ENCODE assay signal across 10 mouse cellular contexts in genomic region chr17:24841133-24841532, GRCm38 (mm10). TPM values are rescaled to one million over a fixed set of nuclear protein-coding genes. Genes with fewer than 3 reads are reported as not detected.
DNase-seq lines count a peak whose midpoint lies in the region; ATAC-seq and TF ChIP-seq lines count a peak whose summit lies in the region.
"Had no signal": no experiment of that assay in that cellular context is flagged by ENCODE, and none has a peak within 500 bp of the region (broad histone marks: within the 10 kb centered on the region; RNA-seq: fewer than 3 reads in every experiment).

No protein-coding gene starts in this region.

- TF ChIP-seq EP300 in ES-Bruce4 (IDR thresholded peaks at IDR 0.05; ENCODE audit: insufficient read depth, low read depth, low read length), result no peak

- H3K4me3 ChIP-seq in ES-Bruce4 (ENCODE audit: low read depth, low read length), result no peak overlapping the region
- no peak overlapping the region for H3K4me3 ChIP-seq in intestine, embryonic 15.5 days (replicated peaks)
- H3K4me3 ChIP-seq in limb, embryonic 10.5 days, result no peak overlapping the region
- no peak overlapping the region for H3K4me3 ChIP-seq in midbrain, embryonic 15.5 days

- H3K27me3 ChIP-seq in ES-Bruce4 (ENCODE audit: control insufficient read depth, insufficient read depth, low read length, poor library complexity, severe bottlenecking), result no peaks in the 10 kb centered on the region
- H3K27me3 ChIP-seq in intestine, embryonic 15.5 days (replicated peaks), result 0 out of 2 replicates have a peak, but pooled peaks cover 3% of the 10 kb centered on the region
- peaks cover 12% of the 10 kb centered on the region; the same call in 1 of the 2 replicates for H3K27me3 ChIP-seq in limb, embryonic 10.5 days (ENCODE audit: low read depth, poor library complexity, severe bottlenecking)
- H3K27me3 ChIP-seq in midbrain, embryonic 15.5 days (replicated peaks), result peaks cover 21% of the 10 kb centered on the region

- H3K9ac ChIP-seq in ES-Bruce4 (ENCODE audit: low read depth, poor library complexity, severe bottlenecking), result no peak overlapping the region
- H3K9ac ChIP-seq in intestine, embryonic 15.5 days, result no peak overlapping the region
- H3K9ac ChIP-seq in midbrain, embryonic 15.5 days, result no peak overlapping the region

- H3K36me3 ChIP-seq in ES-Bruce4 (ENCODE audit: control insufficient read depth, insufficient read depth, low read length, poor library complexity, severe bottlenecking), result no peaks in the 10 kb centered on the region
- no peaks in the 10 kb centered on the region for H3K36me3 ChIP-seq in intestine, embryonic 15.5 days
- no peaks in the 10 kb centered on the region for H3K36me3 ChIP-seq in limb, embryonic 10.5 days
- H3K36me3 ChIP-seq in midbrain, embryonic 15.5 days (replicated peaks), result no peaks in the 10 kb centered on the region

- H3K9me3 ChIP-seq in ES-Bruce4 (replicated peaks; ENCODE audit: control insufficient read depth, insufficient read depth, low read length, poor library complexity, severe bottlenecking), result no peaks in the 10 kb centered on the region
- no peaks in the 10 kb centered on the region for H3K9me3 ChIP-seq in intestine, embryonic 15.5 days
- no peaks in the 10 kb centered on the region for H3K9me3 ChIP-seq in limb, embryonic 10.5 days (replicated peaks)
- no peaks in the 10 kb centered on the region for H3K9me3 ChIP-seq in midbrain, embryonic 15.5 days

- no peak overlapping the region for H3K27ac ChIP-seq in ES-Bruce4 (ENCODE audit: insufficient read depth, low read length)
- no peak overlapping the region for H3K27ac ChIP-seq in intestine, embryonic 15.5 days
- no peak overlapping the region for H3K27ac ChIP-seq in limb, embryonic 10.5 days
- H3K27ac ChIP-seq in midbrain, embryonic 15.5 days, result no peak overlapping the region

- H3K4me1 ChIP-seq in ES-Bruce4 (ENCODE audit: control insufficient read depth, insufficient read depth, low read length), result no peaks in the 10 kb centered on the region
- no peaks in the 10 kb centered on the region; the same call in 1 of the 2 replicates for H3K4me1 ChIP-seq in intestine, embryonic 15.5 days (replicated peaks)
- H3K4me1 ChIP-seq in limb, embryonic 10.5 days, result peaks cover 4% of the 10 kb centered on the region; the same call in 1 of the 2 replicates
- H3K4me1 ChIP-seq in midbrain, embryonic 15.5 days, result no peaks in the 10 kb centered on the region

- no peak for TF ChIP-seq POLR2A in ES-Bruce4 (IDR thresholded peaks at IDR 0.05; ENCODE audit: insufficient read depth, low read length)

- H3K4me2 ChIP-seq in intestine, embryonic 15.5 days (replicated peaks), result no peak overlapping the region
- no peak overlapping the region for H3K4me2 ChIP-seq in midbrain, embryonic 15.5 days

- 0 out of 2 replicates have a peak, but pooled peaks have one; percentile 32 for ATAC-seq in intestine, embryonic 15.5 days
- ATAC-seq in megakaryocyte-erythroid progenitor cell, adult 5-6 weeks (replicated peaks; ENCODE audit: low FRiP score, low TSS enrichment, poor library complexity, severe bottlenecking), result peak; percentile 70
- ATAC-seq in midbrain, embryonic 15.5 days (replicated peaks), result no peak

- WGBS in intestine, embryonic 15.5 days, result 46% methylated on average over 4 of the region's 4 CpGs
- 48% methylated on average over 4 of the region's 4 CpGs for WGBS in limb, embryonic 10.5 days
- WGBS in midbrain, embryonic 15.5 days, result 46% methylated on average over 4 of the region's 4 CpGs

- peak; percentile 73 for TF ChIP-seq CTCF in ES-Bruce4 (IDR thresholded peaks at IDR 0.05; ENCODE audit: low read depth, low read length)

- peak; percentile 80 for DNase-seq in heart, adult 11 months
- DNase-seq in heart, adult 18-20 months, result no peak
- DNase-seq in limb, embryonic 10.5 days (ENCODE audit: low spot score), result no peak
- no peak for DNase-seq in heart, adult 8-10 months (ENCODE audit: low spot score)
- DNase-seq: adrenal gland, adult 8-10 months had no signal

RNA-seq across cellular contexts. Expression of gene Hagh, which starts 1.2 kb away (rescaled TPM):
- 10 to 100 TPM; 86.0 to 91.0 TPM for total RNA-seq in heart, adult 18-20 months (2021)
- polyA plus RNA-seq in ES-Bruce4 (2011; ENCODE audit: insufficient read depth, insufficient read length, low read depth, missing spikeins), result 26.9 and 30.2 TPM in 2 replicates
- 55.1 and 69.8 TPM in 2 replicates for polyA plus RNA-seq in intestine, embryonic 15.5 days (2015; fragmentation: Nextera tagmentation; extraction: Ambion mirVana)
- total RNA-seq in megakaryocyte-erythroid progenitor cell, adult 5-6 weeks (2014; fragmentation: Nextera tagmentation), result 43.2 and 68.2 TPM in 2 replicates
- 29.1 and 32.3 TPM in 2 replicates for total RNA-seq in megakaryocyte-erythroid progenitor cell, adult 5-6 weeks (2017)
- 26.0 and 28.0 TPM in 2 replicates for polyA plus RNA-seq in limb, embryonic 10.5 days (2016; fragmentation: Nextera tagmentation; extraction: Ambion mirVana)
- 10 to 100 TPM; 78.0 to 97.5 (median 87.2) TPM for total RNA-seq in heart, adult 8-10 months (2022)
- polyA plus RNA-seq in midbrain, embryonic 15.5 days (2015; fragmentation: Nextera tagmentation; extraction: Ambion mirVana), result 61.5 and 66.8 TPM in 2 replicates

RNA-seq across cellular contexts. Expression of gene Fahd1, which starts 9.0 kb away (rescaled TPM):
- total RNA-seq in heart, adult 18-20 months (2021), result 10 to 100 TPM; 92.1 to 96.6 TPM
- polyA plus RNA-seq in ES-Bruce4 (2011; ENCODE audit: insufficient read depth, insufficient read length, low read depth, missing spikeins), result 11.2 and 11.7 TPM in 2 replicates
- 77.1 and 77.6 TPM in 2 replicates for polyA plus RNA-seq in intestine, embryonic 15.5 days (2015; fragmentation: Nextera tagmentation; extraction: Ambion mirVana)
- total RNA-seq in megakaryocyte-erythroid progenitor cell, adult 5-6 weeks (2014; fragmentation: Nextera tagmentation), result 20.1 and 35.1 TPM in 2 replicates
- 15.7 and 34.7 TPM in 2 replicates for total RNA-seq in megakaryocyte-erythroid progenitor cell, adult 5-6 weeks (2017)
- polyA plus RNA-seq in limb, embryonic 10.5 days (2016; fragmentation: Nextera tagmentation; extraction: Ambion mirVana), result 14.5 and 17.6 TPM in 2 replicates
- total RNA-seq in heart, adult 8-10 months (2022), result 10 to 100 TPM; 85.1 to 94.4 (median 88.7) TPM
- 19.1 TPM in 2 replicates for polyA plus RNA-seq in midbrain, embryonic 15.5 days (2015; fragmentation: Nextera tagmentation; extraction: Ambion mirVana)

RNA-seq across cellular contexts. Expression of gene Igfals, which starts 24.7 kb away (rescaled TPM):
- 10 to 100 TPM; 12.0 to 12.4 TPM for total RNA-seq in heart, adult 18-20 months (2021)
- polyA plus RNA-seq in ES-Bruce4 (2011; ENCODE audit: insufficient read depth, insufficient read length, low read depth, missing spikeins), result 3.0 and 3.8 TPM in 2 replicates
- polyA plus RNA-seq in intestine, embryonic 15.5 days (2015; fragmentation: Nextera tagmentation; extraction: Ambion mirVana), result 3.4 and 4.4 TPM in 2 replicates
- total RNA-seq in megakaryocyte-erythroid progenitor cell, adult 5-6 weeks (2014; fragmentation: Nextera tagmentation), result not detected in 2 replicates
- total RNA-seq in megakaryocyte-erythroid progenitor cell, adult 5-6 weeks (2017), result not detected in 2 replicates
- 0.55 and 0.84 TPM in 2 replicates for polyA plus RNA-seq in limb, embryonic 10.5 days (2016; fragmentation: Nextera tagmentation; extraction: Ambion mirVana)
- total RNA-seq in heart, adult 8-10 months (2022), result 10 to 100 TPM in 2 of 4 experiments, 1 to 10 TPM in 2; 7.8 to 14.5 (median 11.1) TPM
- 0.10 TPM in 1 of 2 replicates, not detected in the other for polyA plus RNA-seq in midbrain, embryonic 15.5 days (2015; fragmentation: Nextera tagmentation; extraction: Ambion mirVana)

RNA-seq across cellular contexts. Expression of gene Meiob, which starts 37.0 kb away (rescaled TPM):
- total RNA-seq in heart, adult 18-20 months (2021), result under 1 TPM in 1 of 2 experiments, not detected in 1; 0.15 TPM
- not detected in 2 replicates for polyA plus RNA-seq in ES-Bruce4 (2011; ENCODE audit: insufficient read depth, insufficient read length, low read depth, missing spikeins)
- polyA plus RNA-seq in intestine, embryonic 15.5 days (2015; fragmentation: Nextera tagmentation; extraction: Ambion mirVana), result not detected in 2 replicates
- 1.4 and 1.5 TPM in 2 replicates for total RNA-seq in megakaryocyte-erythroid progenitor cell, adult 5-6 weeks (2014; fragmentation: Nextera tagmentation)
- 0.95 and 1.4 TPM in 2 replicates for total RNA-seq in megakaryocyte-erythroid progenitor cell, adult 5-6 weeks (2017)
- polyA plus RNA-seq in limb, embryonic 10.5 days (2016; fragmentation: Nextera tagmentation; extraction: Ambion mirVana), result not detected in 2 replicates
- total RNA-seq in heart, adult 8-10 months (2022), result under 1 TPM in 1 of 4 experiments, not detected in 3; 0.19 TPM
- not detected in 2 replicates for polyA plus RNA-seq in midbrain, embryonic 15.5 days (2015; fragmentation: Nextera tagmentation; extraction: Ambion mirVana)
- total RNA-seq: heart, postnatal 10 days had no signal

RNA-seq across cellular contexts. Expression of gene Nubp2, which starts 45.0 kb away (rescaled TPM):
- 10 to 100 TPM; 20.0 to 21.3 TPM for total RNA-seq in heart, adult 18-20 months (2021)
- 29.8 and 39.0 TPM in 2 replicates for polyA plus RNA-seq in ES-Bruce4 (2011; ENCODE audit: insufficient read depth, insufficient read length, low read depth, missing spikeins)
- 51.5 and 57.9 TPM in 2 replicates for polyA plus RNA-seq in intestine, embryonic 15.5 days (2015; fragmentation: Nextera tagmentation; extraction: Ambion mirVana)
- 107 and 121 TPM in 2 replicates for total RNA-seq in megakaryocyte-erythroid progenitor cell, adult 5-6 weeks (2014; fragmentation: Nextera tagmentation)
- 35.5 and 97.0 TPM in 2 replicates for total RNA-seq in megakaryocyte-erythroid progenitor cell, adult 5-6 weeks (2017)
- polyA plus RNA-seq in limb, embryonic 10.5 days (2016; fragmentation: Nextera tagmentation; extraction: Ambion mirVana), result 72.7 and 79.7 TPM in 2 replicates
- total RNA-seq in heart, adult 8-10 months (2022), result 10 to 100 TPM; 17.2 to 20.1 (median 19.2) TPM
- polyA plus RNA-seq in midbrain, embryonic 15.5 days (2015; fragmentation: Nextera tagmentation; extraction: Ambion mirVana), result 61.2 and 65.7 TPM in 2 replicates
